Mouse (Mus musculus) lung, postnatal 0 days (tissue): ENCODE data around the gene Crim1. TPM values are rescaled to one million over a fixed set of nuclear protein-coding genes. Genes with fewer than 3 reads are reported as not detected.

Experiments
- ATAC-seq: fragments of 200-750 bp; cut with Nextera tagmentation; 2 replicates; pipeline ENCODE4 v1.8.0; 2017; ENCODE audit warnings: moderate library complexity
- DNase-seq: peaks from one replicate; pipeline ENCODE4 v3.0.0-alpha.2; 2016; ENCODE audit warnings: low spot score
- H3K27ac ChIP-seq: fragments of 300-500 bp; sonication (generic); 2 replicates; pipeline ENCODE4 v1.5.1; 2014; ENCODE audit warnings: antibody characterized with exemption, mild to moderate bottlenecking, low read length, mixed read lengths
- H3K27me3 ChIP-seq: fragments of 300-500 bp; sonication (generic); replicated peaks from 2 replicates; pipeline ENCODE4 v1.6.1; 2014; ENCODE audit warnings: low read length, mixed read lengths; ENCODE audit not compliant: insufficient read depth
- H3K36me3 ChIP-seq: fragments of 300-500 bp; sonication (generic); 2 replicates; pipeline ENCODE4 v1.6.1; 2014; ENCODE audit warnings: low read length, mixed read lengths; ENCODE audit not compliant: insufficient read depth
- H3K4me1 ChIP-seq: fragments of 300-500 bp; sonication (generic); 2 replicates; pipeline ENCODE4 v1.6.1; 2014; ENCODE audit warnings: antibody characterized with exemption, low read depth, low read length, mixed read lengths; ENCODE audit not compliant: insufficient read depth
- H3K4me2 ChIP-seq: fragments of 300-500 bp; sonication (generic); replicated peaks from 2 replicates; pipeline ENCODE4 v1.6.1; 2014; ENCODE audit warnings: low read depth, mild to moderate bottlenecking, low read length, moderate library complexity, mixed read lengths
- H3K4me3 ChIP-seq: fragments of 300-500 bp; sonication (generic); 2 replicates; pipeline ENCODE4 v1.5.1; 2014; ENCODE audit warnings: low read depth, low read length
- H3K9ac ChIP-seq: fragments of 300-500 bp; sonication (generic); replicated peaks from 2 replicates; pipeline ENCODE4 v1.6.1; 2014; ENCODE audit warnings: low read depth, mild to moderate bottlenecking
- H3K9me3 ChIP-seq: fragments of 300-500 bp; sonication (generic); 2 replicates; pipeline ENCODE4 v1.6.1; 2016; ENCODE audit warnings: low read length, mixed read lengths
- CTCF ChIP-seq: IDR thresholded peaks from 2 replicates; pipeline ENCODE4 v1.5.1; 2016; ENCODE audit warnings: antibody characterized with exemption, mild to moderate bottlenecking
- EP300 ChIP-seq: IDR thresholded peaks from 2 replicates; pipeline ENCODE4 v1.6.1; 2016; ENCODE audit warnings: antibody characterized with exemption, mild to moderate bottlenecking, control low read depth
- WGBS: fragments of 180-500 bp; shearing (Covaris S2); extraction: QIAGEN DNeasy Blood & Tissue Kit; methylation state at CpG from one replicate; pipeline ENCODE4 v1.1.7; 2014; 5-methylcytosine and 5-hydroxymethylcytosine counted together
- polyA plus RNA-seq: library from polyadenylated mRNA; unstranded; fragments of >200 nt; fragmentation: Nextera tagmentation; extraction: Ambion mirVana; gene quantifications from 2 replicates; pipeline ENCODE4 v1.2.1, GENCODE M21; 2015

Gene Crim1
- polyA plus RNA-seq, 1 experiment from 2014 or later, result 8.2 TPM

- ATAC-seq (peak; percentile 81), DNase-seq (peak; percentile 83)
- H3K27me3 ChIP-seq, result no peaks in the 10 kb centered on the region
- H3K4me1 ChIP-seq, result peaks cover 4% of the 10 kb centered on the region; the same call in 1 of the 2 replicates
- no peak overlapping the region for H3K9ac ChIP-seq
- H3K27ac ChIP-seq, result no peak overlapping the region
- H3K4me2 ChIP-seq, result no peak overlapping the region
- no peaks in the 10 kb centered on the region for H3K9me3 ChIP-seq
- TF ChIP-seq EP300 (peak; percentile 58; the same call in 1 of the 2 replicates), CTCF (no peak)
- H3K4me3 ChIP-seq, result no peak overlapping the region
- WGBS, result 60% methylated on average over 10 of the region's 10 CpGs
- no peaks in the 10 kb centered on the region for H3K36me3 ChIP-seq
Observed at GRCm38 (mm10) chr17:78218506-78219232, 18.6 kb downstream of the Crim1 start.

- Histone ChIP-seq H3K9me3 (no peaks in the 10 kb centered on the region), H3K36me3 (no peaks in the 10 kb centered on the region), H3K27ac (no peak overlapping the region), H3K27me3 (no peaks in the 10 kb centered on the region), H3K4me3 (no peak overlapping the region), H3K4me2 (no peak overlapping the region), H3K9ac (no peak overlapping the region), H3K4me1 (peaks cover 4% of the 10 kb centered on the region; the same call in 1 of the 2 replicates)
- 27% methylated on average over 8 of the region's 8 CpGs for WGBS
- DNase-seq, result peak; percentile 45
- 0 out of 2 replicates have a peak, but pooled peaks have one; percentile 19 for ATAC-seq
- TF ChIP-seq EP300 (no peak), CTCF (no peak)
Observed at GRCm38 (mm10) chr17:78221007-78221642, 21.1 kb downstream of the Crim1 start.

GRCm38 (mm10) chr17:78221860-78222259 lies 21.8 kb downstream of the Crim1 start:
- Histone ChIP-seq H3K9me3 (no peaks in the 10 kb centered on the region), H3K27ac (no peak overlapping the region), H3K27me3 (no peaks in the 10 kb centered on the region), H3K9ac (no peak overlapping the region), H3K4me1 (peaks cover 4% of the 10 kb centered on the region; the same call in 1 of the 2 replicates), H3K4me3 (no peak overlapping the region), H3K4me2 (no peak overlapping the region), H3K36me3 (no peaks in the 10 kb centered on the region)
- DNase-seq, result no peak
- TF ChIP-seq EP300 (no peak), CTCF (no peak)
- no peak for ATAC-seq
- WGBS, result 100% methylated on average over 1 of the region's 1 CpGs

- Histone ChIP-seq H3K9ac (no peak overlapping the region), H3K9me3 (no peaks in the 10 kb centered on the region), H3K4me2 (no peak overlapping the region), H3K36me3 (no peaks in the 10 kb centered on the region), H3K4me3 (no peak overlapping the region), H3K27me3 (no peaks in the 10 kb centered on the region), H3K4me1 (peaks cover 4% of the 10 kb centered on the region; the same call in 1 of the 2 replicates), H3K27ac (no peak overlapping the region)
- ATAC-seq (no peak), DNase-seq (no peak)
- TF ChIP-seq EP300 (no peak), CTCF (no peak)
- WGBS, result 53% methylated on average over 10 of the region's 10 CpGs
Observed at GRCm38 (mm10) chr17:78223988-78224387, 23.9 kb downstream of the Crim1 start.

- H3K9me3 ChIP-seq, result no peaks in the 10 kb centered on the region
- no peak for DNase-seq
- TF ChIP-seq CTCF, result no peak
- no peak for TF ChIP-seq EP300
- no peak overlapping the region for H3K9ac ChIP-seq
- no peak overlapping the region for H3K27ac ChIP-seq
- peak; percentile 14; the same call in 1 of the 2 replicates for ATAC-seq
- H3K4me1 ChIP-seq, result peaks cover 4% of the 10 kb centered on the region; the same call in 1 of the 2 replicates
- 60% methylated on average over 5 of the region's 5 CpGs for WGBS
- H3K4me2 ChIP-seq, result no peak overlapping the region
- no peaks in the 10 kb centered on the region for H3K27me3 ChIP-seq
- H3K4me3 ChIP-seq, result no peak overlapping the region
- no peaks in the 10 kb centered on the region for H3K36me3 ChIP-seq
Observed at GRCm38 (mm10) chr17:78225547-78225946, 25.5 kb downstream of the Crim1 start.

GRCm38 (mm10) chr17:78227211-78227610 lies 27.2 kb downstream of the Crim1 start:
- no peaks in the 10 kb centered on the region for H3K27me3 ChIP-seq
- 70% methylated on average over 3 of the region's 3 CpGs for WGBS
- TF ChIP-seq CTCF (no peak), EP300 (no peak)
- H3K4me2 ChIP-seq, result no peak overlapping the region
- no peaks in the 10 kb centered on the region for H3K36me3 ChIP-seq
- no peaks in the 10 kb centered on the region for H3K4me1 ChIP-seq
- no peak overlapping the region for H3K27ac ChIP-seq
- no peaks in the 10 kb centered on the region for H3K9me3 ChIP-seq
- no peak overlapping the region for H3K9ac ChIP-seq
- H3K4me3 ChIP-seq, result no peak overlapping the region
- DNase-seq, result no peak
- ATAC-seq, result no peak
